In genomic region chr19:46531071-46532030, GRCm38 (mm10) we compare ENCODE assay signal across 8 mouse cellular contexts. TPM values are rescaled to one million over a fixed set of nuclear protein-coding genes. Genes with fewer than 3 reads are reported as not detected.
DNase-seq lines count a peak whose midpoint lies in the region; ATAC-seq lines count a peak whose summit lies in the region.

No protein-coding gene starts in this region.

- peaks cover 61% of the 10 kb centered on the region for H3K4me1 ChIP-seq in intestine, embryonic 16.5 days (ENCODE audit: control insufficient read depth, insufficient read depth, low read length)
- H3K4me1 ChIP-seq in midbrain, embryonic 10.5 days: peaks cover 91% of the 10 kb centered on the region

- DNase-seq in adrenal gland, postnatal 10 days: peak; percentile 54
- no peak for DNase-seq in adrenal gland, postnatal 14 days
- DNase-seq in thymus, postnatal 4 days: peak; percentile 55
- DNase-seq in thymus, adult 18-20 months: no peak
- peak; percentile 48 for DNase-seq in midbrain, embryonic 10.5 days (ENCODE audit: low spot score)
- no peak for DNase-seq in right cerebral cortex, postnatal 36 days (ENCODE audit: low spot score in 2 of 2)
- DNase-seq in ovary, postnatal 14 days (ENCODE audit: low spot score): no peak

- H3K9ac ChIP-seq in intestine, embryonic 16.5 days (ENCODE audit: low read depth, low read length): 0 out of 2 replicates have a peak overlapping the region, but pooled peaks have one; percentile 60

- H3K9me3 ChIP-seq in intestine, embryonic 16.5 days (ENCODE audit: control insufficient read depth, low read length): no peaks in the 10 kb centered on the region
- H3K9me3 ChIP-seq in midbrain, embryonic 10.5 days (replicated peaks): no peaks in the 10 kb centered on the region

- H3K4me2 ChIP-seq in intestine, embryonic 16.5 days (ENCODE audit: low read depth, low read length): no peak overlapping the region

- 0 out of 2 replicates have a peak overlapping the region, but pooled peaks have one; percentile 17 for H3K27ac ChIP-seq in intestine, embryonic 16.5 days (ENCODE audit: low read length)
- H3K27ac ChIP-seq in midbrain, embryonic 10.5 days (replicated peaks): peak overlapping the region; percentile 95

- 24% methylated on average over 16 of the region's 16 CpGs for WGBS in intestine, embryonic 16.5 days
- 2% methylated on average over 16 of the region's 16 CpGs for WGBS in midbrain, embryonic 10.5 days

- H3K4me3 ChIP-seq in intestine, embryonic 16.5 days (ENCODE audit: low read length): no peak overlapping the region
- H3K4me3 ChIP-seq in midbrain, embryonic 10.5 days: peak overlapping the region; percentile 49

- ATAC-seq in intestine, embryonic 16.5 days: no peak

- no peaks in the 10 kb centered on the region for H3K36me3 ChIP-seq in intestine, embryonic 16.5 days (ENCODE audit: control insufficient read depth, insufficient read depth, low read length)
- H3K36me3 ChIP-seq in midbrain, embryonic 10.5 days: peaks cover 14% of the 10 kb centered on the region

- H3K27me3 ChIP-seq in intestine, embryonic 16.5 days (replicated peaks; ENCODE audit: control insufficient read depth, insufficient read depth, low read length): no peaks in the 10 kb centered on the region
- no peaks in the 10 kb centered on the region for H3K27me3 ChIP-seq in midbrain, embryonic 10.5 days (ENCODE audit: low read depth, poor library complexity, severe bottlenecking)

RNA-seq across cellular contexts. Expression of gene Trim8, which starts 29.8 kb away (rescaled TPM):
- total RNA-seq in adrenal gland, postnatal 10 days (2021): 10 to 100 TPM; 37.9 to 41.6 TPM
- total RNA-seq in adrenal gland, postnatal 14 days (2021): 39.3 and 44.9 TPM in 2 replicates
- 10.1 and 13.7 TPM in 2 replicates for polyA plus RNA-seq in intestine, embryonic 16.5 days (2015; fragmentation: Nextera tagmentation; extraction: Ambion mirVana)
- 24.6 and 27.8 TPM in 2 replicates for polyA plus RNA-seq in midbrain, embryonic 10.5 days (2016; fragmentation: Nextera tagmentation; extraction: Ambion mirVana)

RNA-seq across cellular contexts. Expression of gene Arl3, which starts 41.6 kb away (rescaled TPM):
- 10 to 100 TPM; 41.7 to 43.0 TPM for total RNA-seq in adrenal gland, postnatal 10 days (2021)
- total RNA-seq in adrenal gland, postnatal 14 days (2021): 57.0 and 60.7 TPM in 2 replicates
- polyA plus RNA-seq in intestine, embryonic 16.5 days (2015; fragmentation: Nextera tagmentation; extraction: Ambion mirVana): 53.9 and 64.5 TPM in 2 replicates
- polyA plus RNA-seq in midbrain, embryonic 10.5 days (2016; fragmentation: Nextera tagmentation; extraction: Ambion mirVana): 207 and 216 TPM in 2 replicates

RNA-seq across cellular contexts. Expression of gene Sfxn2, which starts 41.8 kb away (rescaled TPM):
- 10 to 100 TPM; 11.2 to 16.4 TPM for total RNA-seq in adrenal gland, postnatal 10 days (2021)
- total RNA-seq in adrenal gland, postnatal 14 days (2021): 11.5 and 12.7 TPM in 2 replicates
- 16.7 and 18.1 TPM in 2 replicates for polyA plus RNA-seq in intestine, embryonic 16.5 days (2015; fragmentation: Nextera tagmentation; extraction: Ambion mirVana)
- polyA plus RNA-seq in midbrain, embryonic 10.5 days (2016; fragmentation: Nextera tagmentation; extraction: Ambion mirVana): 17.0 and 18.1 TPM in 2 replicates

Comparison
In these comparisons a context has a peak if more than half of its experiments do, and no peak if none do; other contexts are left out.
1. DNase-seq: peak in adrenal gland, postnatal 10 days (single experiment), thymus, postnatal 4 days (single experiment) and midbrain, embryonic 10.5 days (single experiment); none in adrenal gland, postnatal 14 days (single experiment), thymus, adult 18-20 months (0 of 2), right cerebral cortex, postnatal 36 days (0 of 2) and ovary, postnatal 14 days (single experiment).